Mouse (Mus musculus) testis, adult 2 months (tissue): Measurements from ENCODE around the gene Kxd1.

ENCODE experiments used
- CTCF ChIP-seq: fragments of 200-500 bp; IDR thresholded peaks from 2 replicates; pipeline ENCODE4 v1.5.1; 2012; ENCODE audit warnings: low read depth, mild to moderate bottlenecking, inconsistent platforms, low read length, moderate library complexity; ENCODE audit not compliant: control insufficient read depth, insufficient read depth, insufficient replicate concordance
- POLR2A ChIP-seq: fragments of 200-500 bp; IDR thresholded peaks from 2 replicates; pipeline ENCODE4 v1.6.1; 2012; ENCODE audit warnings: low read depth, mild to moderate bottlenecking, inconsistent platforms, low read length, moderate library complexity; ENCODE audit not compliant: control insufficient read depth

- TF ChIP-seq POLR2A (no peak), CTCF (no peak)
These were observed 25.8 kb downstream of the Kxd1 start for GRCm38 (mm10) chr8:70501820-70502529.
